Mouse (Mus musculus) hindbrain, embryonic 10.5 days (tissue): ENCODE results near the gene Anp32a. TPM values are rescaled to one million over a fixed set of nuclear protein-coding genes. Genes with fewer than 3 reads are reported as not detected.

Experiments
- DNase-seq: peaks from one replicate; pipeline ENCODE4 v3.0.0-alpha.2; 2017; ENCODE audit warnings: low spot score
- H3K27ac ChIP-seq: fragments of 300-500 bp; sonication (generic); 2 replicates; pipeline ENCODE4 v1.5.1; 2016; ENCODE audit warnings: mild to moderate bottlenecking, moderate library complexity
- H3K27me3 ChIP-seq: fragments of 300-500 bp; sonication (generic); 2 replicates; pipeline ENCODE4 v1.6.1; 2016; ENCODE audit warnings: mild to moderate bottlenecking; ENCODE audit not compliant: poor library complexity, insufficient read depth, severe bottlenecking
- H3K36me3 ChIP-seq: fragments of 300-500 bp; sonication (generic); 2 replicates; pipeline ENCODE4 v1.6.1; 2016; ENCODE audit warnings: mild to moderate bottlenecking, moderate library complexity
- H3K4me1 ChIP-seq: fragments of 300-500 bp; sonication (generic); replicated peaks from 2 replicates; pipeline ENCODE4 v1.6.1; 2016; ENCODE audit warnings: mild to moderate bottlenecking
- H3K4me3 ChIP-seq: fragments of 300-500 bp; sonication (generic); 2 replicates; pipeline ENCODE4 v1.5.1; 2016; ENCODE audit warnings: mild to moderate bottlenecking, moderate library complexity
- H3K9me3 ChIP-seq: fragments of 300-500 bp; sonication (generic); 2 replicates; pipeline ENCODE4 v1.6.1; 2016; ENCODE audit warnings: mild to moderate bottlenecking, moderate library complexity
- WGBS: fragments of 180-500 bp; shearing (Covaris S2); methylation state at CpG from one replicate; pipeline ENCODE4 v1.1.7; 2016; 5-methylcytosine and 5-hydroxymethylcytosine counted together
- polyA plus RNA-seq: library from polyadenylated mRNA; unstranded; fragments of >200 nt; fragmentation: Nextera tagmentation; extraction: Ambion mirVana; gene quantifications from 2 replicates; pipeline ENCODE4 v1.2.1, GENCODE M21; 2016

Gene Anp32a
- polyA plus RNA-seq, 1 experiment from 2014 or later: 211 TPM

- DNase-seq: no peak
- H3K36me3 ChIP-seq: peaks cover 42% of the 10 kb centered on the region
- WGBS: 68% methylated on average over 2 of the region's 2 CpGs
- H3K27me3 ChIP-seq: no peaks in the 10 kb centered on the region
- no peak overlapping the region for H3K27ac ChIP-seq
- peaks cover 78% of the 10 kb centered on the region for H3K4me1 ChIP-seq
- no peak overlapping the region for H3K4me3 ChIP-seq
- H3K9me3 ChIP-seq: no peaks in the 10 kb centered on the region
Observed at GRCm38 (mm10) chr9:62350721-62351120, 9.6 kb downstream of the Anp32a start.

- H3K4me3 ChIP-seq: no peak overlapping the region
- no peaks in the 10 kb centered on the region for H3K27me3 ChIP-seq
- H3K9me3 ChIP-seq: no peaks in the 10 kb centered on the region
- H3K27ac ChIP-seq: 0 out of 2 replicates have a peak overlapping the region, but pooled peaks have one; percentile 35
- peaks cover 47% of the 10 kb centered on the region for H3K36me3 ChIP-seq
- no peak for DNase-seq
- 55% methylated on average over 3 of the region's 4 CpGs for WGBS
- H3K4me1 ChIP-seq: peaks cover 73% of the 10 kb centered on the region
Observed at GRCm38 (mm10) chr9:62351200-62351599, 10.1 kb downstream of the Anp32a start.

DNA sequence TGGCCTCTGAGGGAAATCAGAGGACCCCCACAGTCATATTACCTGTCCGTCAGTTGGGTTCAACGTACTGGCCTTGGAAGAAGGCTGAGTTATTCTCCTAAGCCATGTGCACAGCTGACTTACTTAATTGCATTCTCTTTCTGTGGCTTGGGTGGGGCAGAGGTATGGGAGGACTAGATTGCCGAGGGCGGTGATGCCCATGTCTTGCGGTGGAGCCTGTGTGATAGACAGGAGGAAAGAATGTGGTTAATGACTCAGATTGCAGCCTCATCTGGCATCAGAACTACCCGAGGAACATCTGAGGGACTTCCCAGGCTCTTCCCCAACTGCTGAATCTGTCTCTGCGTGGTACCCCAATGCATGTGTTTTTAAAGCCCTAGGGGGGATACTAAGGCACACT lies 12.7 kb downstream of the Anp32a start:
- DNase-seq: no peak
- Histone ChIP-seq H3K4me1 (peaks cover 54% of the 10 kb centered on the region), H3K27ac (no peak overlapping the region), H3K27me3 (no peaks in the 10 kb centered on the region), H3K4me3 (no peak overlapping the region), H3K9me3 (no peaks in the 10 kb centered on the region), H3K36me3 (peaks cover 58% of the 10 kb centered on the region)
- WGBS: 79% methylated on average over 7 of the region's 7 CpGs

- Histone ChIP-seq H3K4me1 (peaks cover 52% of the 10 kb centered on the region), H3K9me3 (no peaks in the 10 kb centered on the region), H3K27me3 (no peaks in the 10 kb centered on the region), H3K27ac (no peak overlapping the region), H3K36me3 (peaks cover 71% of the 10 kb centered on the region), H3K4me3 (no peak overlapping the region)
- 90% methylated on average over 16 of the region's 16 CpGs for WGBS
- no peak for DNase-seq
Observed at GRCm38 (mm10) chr9:62354838-62355719, 14.0 kb downstream of the Anp32a start.

DNA sequence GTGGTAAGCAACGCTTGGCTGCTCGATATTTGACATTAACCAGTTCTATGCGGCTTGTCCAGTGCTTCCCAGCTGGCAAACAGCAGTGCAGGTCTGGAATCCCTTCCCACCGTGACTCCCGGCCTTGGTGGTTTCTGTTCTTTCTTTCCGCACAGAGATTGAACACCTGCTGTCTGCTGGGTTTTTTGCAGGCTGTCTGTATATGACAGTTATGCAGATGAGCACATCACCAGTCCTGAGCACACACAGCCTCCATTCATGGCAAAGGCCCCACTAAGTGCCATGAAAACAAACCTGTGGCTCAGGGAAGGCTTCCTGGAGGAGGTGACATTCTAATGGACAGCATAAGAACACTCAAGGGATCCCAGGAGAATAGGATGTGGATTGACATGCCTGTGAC lies 14.7 kb downstream of the Anp32a start:
- Histone ChIP-seq H3K36me3 (peaks cover 78% of the 10 kb centered on the region), H3K27ac (no peak overlapping the region), H3K27me3 (no peaks in the 10 kb centered on the region), H3K4me3 (no peak overlapping the region), H3K4me1 (peaks cover 52% of the 10 kb centered on the region), H3K9me3 (no peaks in the 10 kb centered on the region)
- DNase-seq: no peak
- 89% methylated on average over 6 of the region's 6 CpGs for WGBS

- 88% methylated on average over 8 of the region's 8 CpGs for WGBS
- no peak for DNase-seq
- Histone ChIP-seq H3K4me1 (peaks cover 63% of the 10 kb centered on the region), H3K27ac (no peak overlapping the region), H3K36me3 (peaks cover 80% of the 10 kb centered on the region), H3K9me3 (no peaks in the 10 kb centered on the region), H3K27me3 (no peaks in the 10 kb centered on the region), H3K4me3 (no peak overlapping the region)
Observed at GRCm38 (mm10) chr9:62357593-62357992, 16.5 kb downstream of the Anp32a start.

DNA sequence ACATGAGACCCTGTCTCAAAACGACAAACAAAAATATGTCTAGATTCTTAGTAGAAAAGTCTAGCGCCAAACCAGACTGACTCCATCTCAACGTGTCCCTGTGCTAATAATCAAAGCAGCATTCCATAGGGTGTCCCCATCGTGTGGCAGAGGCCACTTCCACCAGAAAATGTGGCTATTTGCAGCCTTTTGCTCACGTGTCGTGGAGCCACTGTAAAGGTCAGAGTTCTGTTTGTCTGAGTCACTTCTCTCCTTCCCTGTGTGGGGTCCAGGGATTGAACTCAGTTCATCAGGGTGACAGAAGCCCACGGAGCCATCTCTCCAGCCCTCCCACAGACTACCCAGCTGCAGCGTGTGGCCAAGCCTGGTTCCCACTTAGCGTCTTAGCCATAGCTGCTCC lies 17.8 kb downstream of the Anp32a start:
- H3K9me3 ChIP-seq: no peaks in the 10 kb centered on the region
- H3K27ac ChIP-seq: no peak overlapping the region
- H3K4me1 ChIP-seq: peaks cover 65% of the 10 kb centered on the region
- no peak overlapping the region for H3K4me3 ChIP-seq
- H3K27me3 ChIP-seq: no peaks in the 10 kb centered on the region
- peaks cover 70% of the 10 kb centered on the region for H3K36me3 ChIP-seq
- 84% methylated on average over 9 of the region's 9 CpGs for WGBS
- no peak for DNase-seq

DNA sequence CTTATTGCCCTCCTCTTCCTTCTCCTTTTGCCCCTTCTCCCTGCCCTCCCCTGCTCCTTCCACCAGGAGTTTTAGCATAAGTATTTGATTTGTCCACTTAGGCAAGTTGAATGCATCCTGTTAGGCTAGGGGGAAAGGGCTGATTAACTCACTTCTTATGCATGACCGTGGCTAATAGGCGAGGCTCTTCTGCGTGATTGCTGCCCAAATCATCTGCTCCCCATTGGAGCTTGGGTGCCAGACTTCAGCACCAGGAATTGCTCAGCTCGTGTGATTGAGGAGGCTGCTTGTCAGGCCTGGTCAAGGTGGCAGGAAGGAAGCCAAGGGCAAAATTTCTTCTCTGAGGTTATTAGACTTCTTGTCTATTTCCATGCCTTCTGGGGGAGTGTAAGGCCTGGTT lies 19.8 kb downstream of the Anp32a start:
- 46% methylated on average over 4 of the region's 4 CpGs for WGBS
- peak overlapping the region; percentile 36; the same call in 1 of the 2 replicates for H3K27ac ChIP-seq

DNA sequence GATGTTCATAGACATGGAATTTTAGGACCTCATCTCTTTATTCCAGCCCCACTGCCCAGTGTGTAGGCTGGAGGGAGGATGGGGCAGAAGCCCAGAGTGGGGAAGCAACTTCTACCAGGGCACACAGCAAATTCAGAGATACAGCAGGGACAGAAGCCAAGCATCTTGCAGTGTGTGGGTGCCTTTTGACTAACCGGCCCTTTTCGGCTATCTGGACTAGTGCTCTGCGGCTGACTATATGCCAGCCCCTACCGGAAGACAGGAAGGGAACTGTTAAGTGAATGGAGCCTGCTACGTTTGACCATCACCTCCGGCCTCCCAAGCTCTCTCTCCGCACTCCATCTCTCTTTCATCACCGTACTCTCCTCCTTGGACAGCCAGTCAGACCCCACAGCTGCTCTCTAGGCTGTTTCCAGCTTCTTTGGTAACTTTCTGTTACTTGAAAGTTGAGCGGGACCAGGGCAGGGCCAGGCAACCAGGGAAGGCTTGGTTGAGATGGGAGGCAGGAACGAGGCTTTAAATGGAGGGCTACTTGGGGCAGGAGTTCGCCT lies 21.8 kb downstream of the Anp32a start:
- peak overlapping the region; percentile 83 for H3K27ac ChIP-seq
- peak overlapping the region; percentile 44 for H3K4me3 ChIP-seq
- no peak for DNase-seq
- WGBS: 41% methylated on average over 11 of the region's 11 CpGs
- peaks cover 89% of the 10 kb centered on the region for H3K4me1 ChIP-seq
- H3K27me3 ChIP-seq: no peaks in the 10 kb centered on the region
- H3K36me3 ChIP-seq: peaks cover 31% of the 10 kb centered on the region
- H3K9me3 ChIP-seq: no peaks in the 10 kb centered on the region

More for the DNA sequence above, 19.8 kb downstream of the Anp32a start:
- peaks cover 73% of the 10 kb centered on the region for H3K4me1 ChIP-seq
- no peaks in the 10 kb centered on the region for H3K27me3 ChIP-seq
- DNase-seq: no peak
- no peaks in the 10 kb centered on the region for H3K9me3 ChIP-seq
- H3K36me3 ChIP-seq: peaks cover 50% of the 10 kb centered on the region
- H3K4me3 ChIP-seq: no peak overlapping the region

DNA sequence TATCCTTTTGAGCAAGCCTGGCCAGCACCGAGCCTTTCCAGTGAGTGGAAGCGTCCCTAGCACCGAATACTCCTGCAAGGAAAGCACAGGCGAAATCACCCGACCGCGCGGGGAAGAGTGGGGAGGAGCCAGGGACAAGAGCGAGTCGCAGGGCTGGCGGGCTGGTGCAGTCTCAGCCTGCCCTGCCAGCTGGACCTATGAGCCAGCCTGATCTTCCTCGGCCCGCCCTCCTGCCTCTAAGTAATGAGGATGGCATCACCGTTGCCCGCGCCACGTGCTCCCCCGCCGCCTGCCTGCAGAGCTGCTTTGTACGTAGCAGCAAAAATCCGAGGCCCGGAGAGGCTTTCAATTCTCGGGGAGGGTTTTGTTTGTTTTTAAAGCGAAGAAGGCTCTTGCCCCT lies 22.5 kb downstream of the Anp32a start:
- DNase-seq: peak; percentile 82
- Histone ChIP-seq H3K4me3 (peak overlapping the region; percentile 44), H3K9me3 (no peaks in the 10 kb centered on the region), H3K27me3 (no peaks in the 10 kb centered on the region), H3K4me1 (peaks cover 96% of the 10 kb centered on the region), H3K36me3 (peaks cover 24% of the 10 kb centered on the region), H3K27ac (peak overlapping the region; percentile 83)
- 1% methylated on average over 24 of the region's 24 CpGs for WGBS

- Histone ChIP-seq H3K4me1 (peaks cover 98% of the 10 kb centered on the region), H3K9me3 (no peaks in the 10 kb centered on the region), H3K4me3 (peak overlapping the region; percentile 44), H3K27me3 (no peaks in the 10 kb centered on the region), H3K36me3 (peaks cover 23% of the 10 kb centered on the region), H3K27ac (peak overlapping the region; percentile 83)
- 10% methylated on average over 6 of the region's 6 CpGs for WGBS
- no peak for DNase-seq
Observed at GRCm38 (mm10) chr9:62364216-62364615, 23.1 kb downstream of the Anp32a start.

DNA sequence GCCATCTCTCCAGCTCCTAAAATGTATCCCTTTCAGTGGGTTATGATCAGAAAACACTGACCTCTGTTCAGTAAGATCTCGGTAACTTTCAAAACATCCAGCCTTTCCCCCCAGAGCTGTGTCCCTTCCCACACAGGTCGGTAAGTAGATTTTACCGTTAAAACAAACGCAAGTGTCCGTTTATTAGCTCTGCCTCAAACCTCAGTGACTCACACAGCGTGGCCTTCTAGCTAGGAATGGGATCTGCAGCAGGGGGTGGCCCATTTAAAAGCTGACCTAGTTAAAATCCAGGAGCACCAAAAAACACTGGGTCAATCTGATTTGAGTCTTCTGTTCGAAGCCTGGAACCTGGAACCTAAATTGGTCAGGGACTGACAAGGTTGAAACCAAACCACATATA lies 23.7 kb downstream of the Anp32a start:
- Histone ChIP-seq H3K27me3 (no peaks in the 10 kb centered on the region), H3K4me1 (peaks cover 100% of the 10 kb centered on the region), H3K27ac (peak overlapping the region; percentile 83; the same call in 1 of the 2 replicates), H3K4me3 (no peak overlapping the region), H3K9me3 (no peaks in the 10 kb centered on the region), H3K36me3 (peaks cover 21% of the 10 kb centered on the region)
- WGBS: 58% methylated on average over 7 of the region's 7 CpGs
- DNase-seq: no peak
